Mouse (Mus musculus) bone marrow, adult 2 months (tissue): ENCODE results near the gene Wdsub1. TPM values are rescaled to one million over a fixed set of nuclear protein-coding genes. Genes with fewer than 3 reads are reported as not detected.

Experiments used
- H3K27ac ChIP-seq: fragments of 200-500 bp; 2 replicates; pipeline ENCODE4 v1.5.1; 2012; ENCODE audit warnings: low read depth, mild to moderate bottlenecking, control low read depth, inconsistent platforms, low read length; ENCODE audit not compliant: control insufficient read depth, poor library complexity, insufficient read depth
- H3K4me1 ChIP-seq: fragments of 200-500 bp; 2 replicates; pipeline ENCODE4 v1.6.1; 2011; ENCODE audit warnings: low read length; ENCODE audit not compliant: control insufficient read depth, insufficient read depth
- H3K4me3 ChIP-seq: fragments of 200-500 bp; replicated peaks from 2 replicates; pipeline ENCODE3; 2011; ENCODE audit warnings: mild to moderate bottlenecking, low read depth, low read length, control low read depth; ENCODE audit not compliant: control insufficient read depth
- CTCF ChIP-seq: fragments of 200-500 bp; IDR thresholded peaks from 2 replicates; pipeline ENCODE4 v1.5.1; 2011; ENCODE audit warnings: low read length, control low read depth; ENCODE audit not compliant: control insufficient read depth, insufficient read depth
- POLR2A ChIP-seq: fragments of 200-500 bp; IDR thresholded peaks from 2 replicates; pipeline ENCODE4 v1.6.1; 2011; ENCODE audit warnings: low read depth, mild to moderate bottlenecking, control low read depth, low read length, borderline replicate concordance; ENCODE audit not compliant: control insufficient read depth
- WGBS: fragments of 180-500 bp; shearing (Covaris S2); methylation state at CpG from one replicate; pipeline ENCODE4 v1.1.7; 2018; 5-methylcytosine and 5-hydroxymethylcytosine counted together
- polyA plus RNA-seq: library from polyadenylated mRNA; stranded (reverse); fragments of >200 nt; gene quantifications from 2 replicates; pipeline ENCODE4 v1.2.4, GENCODE M21; 2011; ENCODE audit warnings: low replicate concordance; ENCODE audit not compliant: missing spikeins, insufficient read depth, insufficient read length

Gene Wdsub1
- polyA plus RNA-seq, 1 experiment = 8.0 TPM

GRCm38 (mm10) chr2:59824289-59824688 lies 58.1 kb downstream of the Wdsub1 start:
- TF ChIP-seq CTCF (no peak), POLR2A (no peak)
- 82% methylated on average over 8 of the region's 8 CpGs for WGBS
- Histone ChIP-seq H3K4me1 (no peaks in the 10 kb centered on the region), H3K4me3 (no peak overlapping the region), H3K27ac (no peak overlapping the region)

GRCm38 (mm10) chr2:59821044-59821443 lies 61.3 kb downstream of the Wdsub1 start:
- Histone ChIP-seq H3K4me1 (peaks cover 3% of the 10 kb centered on the region; the same call in 1 of the 2 replicates), H3K4me3 (no peak overlapping the region), H3K27ac (no peak overlapping the region)
- 88% methylated on average over 2 of the region's 2 CpGs for whole genome bisulfite sequencing
- TF ChIP-seq CTCF (no peak), POLR2A (no peak)

GRCm38 (mm10) chr2:59820088-59820487 lies 62.3 kb downstream of the Wdsub1 start:
- 88% methylated on average over 15 of the region's 15 CpGs for WGBS
- peaks cover 3% of the 10 kb centered on the region; the same call in 1 of the 2 replicates for H3K4me1 ChIP-seq
- no peak overlapping the region for H3K4me3 ChIP-seq
- no peak overlapping the region for H3K27ac ChIP-seq
- TF ChIP-seq CTCF = no peak
- TF ChIP-seq POLR2A = no peak

GRCm38 (mm10) chr2:59819415-59819814 lies 63.0 kb downstream of the Wdsub1 start:
- peaks cover 3% of the 10 kb centered on the region; the same call in 1 of the 2 replicates for H3K4me1 ChIP-seq
- WGBS = 87% methylated on average over 6 of the region's 6 CpGs
- no peak overlapping the region for H3K27ac ChIP-seq
- TF ChIP-seq POLR2A (no peak), CTCF (no peak)
- no peak overlapping the region for H3K4me3 ChIP-seq

GRCm38 (mm10) chr2:59818663-59819062 lies 63.7 kb downstream of the Wdsub1 start:
- WGBS = 90% methylated on average over 15 of the region's 15 CpGs
- TF ChIP-seq CTCF = no peak; the same call in 1 of the 2 replicates
- TF ChIP-seq POLR2A = no peak
- H3K4me1 ChIP-seq = peaks cover 3% of the 10 kb centered on the region; the same call in 1 of the 2 replicates
- no peak overlapping the region for H3K27ac ChIP-seq
- H3K4me3 ChIP-seq = no peak overlapping the region

GRCm38 (mm10) chr2:59814997-59815396 lies 67.4 kb downstream of the Wdsub1 start:
- Histone ChIP-seq H3K4me1 (peaks cover 3% of the 10 kb centered on the region; the same call in 1 of the 2 replicates), H3K27ac (no peak overlapping the region), H3K4me3 (no peak overlapping the region)
- 49% methylated on average over 8 of the region's 8 CpGs for whole genome bisulfite sequencing
- TF ChIP-seq POLR2A (no peak), CTCF (no peak)

GRCm38 (mm10) chr2:59813457-59813856 lies 68.9 kb downstream of the Wdsub1 start:
- WGBS = 88% methylated on average over 13 of the region's 13 CpGs
- Histone ChIP-seq H3K27ac (no peak overlapping the region), H3K4me1 (no peaks in the 10 kb centered on the region; the same call in 1 of the 2 replicates), H3K4me3 (no peak overlapping the region)
- TF ChIP-seq POLR2A (no peak), CTCF (no peak)

GRCm38 (mm10) chr2:59812641-59813040 lies 69.8 kb downstream of the Wdsub1 start:
- no peaks in the 10 kb centered on the region; the same call in 1 of the 2 replicates for H3K4me1 ChIP-seq
- H3K4me3 ChIP-seq = no peak overlapping the region
- 93% methylated on average over 1 of the region's 1 CpGs for WGBS
- no peak overlapping the region for H3K27ac ChIP-seq
- TF ChIP-seq POLR2A (no peak), CTCF (no peak)

- H3K4me3 ChIP-seq = no peak overlapping the region
- no peak overlapping the region for H3K27ac ChIP-seq
- WGBS = 50% methylated on average over 1 of the region's 1 CpGs
- TF ChIP-seq CTCF (no peak), POLR2A (no peak)
- no peaks in the 10 kb centered on the region; the same call in 1 of the 2 replicates for H3K4me1 ChIP-seq
Measured at GRCm38 (mm10) chr2:59811247-59811646, 71.1 kb downstream of the Wdsub1 start.
